In genomic region chr5:102692487-102692886, GRCm38 (mm10) we compare ENCODE assay signal across 9 mouse cellular contexts.
DNase-seq lines count a peak whose midpoint lies in the region; ATAC-seq and TF ChIP-seq lines count a peak whose summit lies in the region.
"Had no signal": no experiment of that assay in that cellular context is flagged by ENCODE, and none has a peak within 500 bp of the region (broad histone marks: within the 10 kb centered on the region; RNA-seq: fewer than 3 reads in every experiment).

No protein-coding gene starts in this region.

- intact Hi-C loops in left cerebral cortex, adult 2 months (cut with DNase I): loop anchor here (1.0 to 5.0 kb wide), 3 partner anchors 275 to 543 kb away; no protein-coding TSS in a partner anchor

- H3K4me3 ChIP-seq in intestine, postnatal 0 days (ENCODE audit: low read depth, low read length): no peak overlapping the region
- H3K4me3 ChIP-seq in intestine, embryonic 15.5 days (replicated peaks): no peak overlapping the region
- no peak overlapping the region for H3K4me3 ChIP-seq in forebrain, embryonic 16.5 days (replicated peaks; ENCODE audit: low read length)
- no peak overlapping the region for H3K4me3 ChIP-seq in left cerebral cortex, adult 2 months
- no peak overlapping the region for H3K4me3 ChIP-seq in midbrain, embryonic 13.5 days (replicated peaks)
- no peak overlapping the region for H3K4me3 ChIP-seq in stomach, postnatal 0 days (ENCODE audit: low read depth, low read length)
- H3K4me3 ChIP-seq: lung, embryonic 15.5 days had no signal

- no peaks in the 10 kb centered on the region for H3K4me1 ChIP-seq in intestine, postnatal 0 days (replicated peaks; ENCODE audit: control insufficient read depth, insufficient read depth, low read length)
- H3K4me1 ChIP-seq in intestine, embryonic 15.5 days (replicated peaks): no peaks in the 10 kb centered on the region
- no peaks in the 10 kb centered on the region for H3K4me1 ChIP-seq in forebrain, embryonic 16.5 days (replicated peaks; ENCODE audit: control insufficient read depth, insufficient read depth, low read length)
- no peaks in the 10 kb centered on the region for H3K4me1 ChIP-seq in midbrain, embryonic 13.5 days (replicated peaks)
- H3K4me1 ChIP-seq in stomach, postnatal 0 days (replicated peaks; ENCODE audit: control insufficient read depth, insufficient read depth): no peaks in the 10 kb centered on the region

- peak; percentile 94 for TF ChIP-seq CTCF in intestine, postnatal 0 days (IDR thresholded peaks at IDR 0.05; ENCODE audit: low read depth)
- peak; percentile 93 for TF ChIP-seq CTCF in left cerebral cortex, adult 2 months (IDR thresholded peaks at IDR 0.05)
- TF ChIP-seq CTCF in stomach, postnatal 0 days (IDR thresholded peaks at IDR 0.05; ENCODE audit: low read depth): peak; percentile 94

- DNase-seq in cerebellum, adult 11-12 months: peak; percentile 22
- DNase-seq in hindlimb bud, embryonic 11.5 days (ENCODE audit: extremely low spot score, low read depth, low spot score): peak; percentile 62
- peak; percentile 57 to 66 for DNase-seq in left cerebral cortex, adult 2 months (ENCODE audit: extremely low spot score in 1 of 2, low spot score in 2 of 2)
- DNase-seq in stomach, postnatal 0 days (ENCODE audit: low spot score): peak; percentile 26

- H3K27ac ChIP-seq in intestine, postnatal 0 days (ENCODE audit: low read depth, low read length): no peak overlapping the region
- no peak overlapping the region for H3K27ac ChIP-seq in intestine, embryonic 15.5 days
- no peak overlapping the region for H3K27ac ChIP-seq in forebrain, embryonic 16.5 days (ENCODE audit: low read length)
- no peak overlapping the region for H3K27ac ChIP-seq in left cerebral cortex, adult 2 months
- H3K27ac ChIP-seq in midbrain, embryonic 13.5 days: no peak overlapping the region
- no peak overlapping the region for H3K27ac ChIP-seq in stomach, postnatal 0 days (replicated peaks)
- H3K27ac ChIP-seq: lung, embryonic 15.5 days had no signal

- no peak overlapping the region for H3K4me2 ChIP-seq in intestine, postnatal 0 days (replicated peaks; ENCODE audit: low read depth)
- no peak overlapping the region for H3K4me2 ChIP-seq in intestine, embryonic 15.5 days (replicated peaks)
- H3K4me2 ChIP-seq in forebrain, embryonic 16.5 days (ENCODE audit: low read length): no peak overlapping the region
- no peak overlapping the region for H3K4me2 ChIP-seq in midbrain, embryonic 13.5 days (replicated peaks)
- H3K4me2 ChIP-seq in stomach, postnatal 0 days (replicated peaks; ENCODE audit: low read depth): no peak overlapping the region
- H3K4me2 ChIP-seq: lung, embryonic 15.5 days had no signal

- 14% methylated on average over 4 of the region's 4 CpGs for WGBS in intestine, postnatal 0 days
- WGBS in intestine, embryonic 15.5 days: 13% methylated on average over 4 of the region's 4 CpGs
- 20% methylated on average over 4 of the region's 4 CpGs for WGBS in forebrain, embryonic 16.5 days
- WGBS in midbrain, embryonic 13.5 days: 13% methylated on average over 4 of the region's 4 CpGs
- WGBS in stomach, postnatal 0 days: 12% methylated on average over 4 of the region's 4 CpGs

- H3K27me3 ChIP-seq in intestine, postnatal 0 days (replicated peaks; ENCODE audit: control insufficient read depth, insufficient read depth, low read length): no peaks in the 10 kb centered on the region
- H3K27me3 ChIP-seq in intestine, embryonic 15.5 days (replicated peaks): no peaks in the 10 kb centered on the region
- no peaks in the 10 kb centered on the region for H3K27me3 ChIP-seq in forebrain, embryonic 16.5 days (replicated peaks; ENCODE audit: control insufficient read depth, insufficient read depth, low read length)
- no peaks in the 10 kb centered on the region for H3K27me3 ChIP-seq in midbrain, embryonic 13.5 days
- no peaks in the 10 kb centered on the region for H3K27me3 ChIP-seq in stomach, postnatal 0 days (ENCODE audit: control insufficient read depth, insufficient read depth, low read length)
- H3K27me3 ChIP-seq: lung, embryonic 15.5 days had no signal

- H3K36me3 ChIP-seq in intestine, postnatal 0 days (ENCODE audit: control insufficient read depth, insufficient read depth): no peaks in the 10 kb centered on the region
- no peaks in the 10 kb centered on the region for H3K36me3 ChIP-seq in intestine, embryonic 15.5 days
- no peaks in the 10 kb centered on the region for H3K36me3 ChIP-seq in forebrain, embryonic 16.5 days (ENCODE audit: control insufficient read depth, insufficient read depth)
- H3K36me3 ChIP-seq in midbrain, embryonic 13.5 days: no peaks in the 10 kb centered on the region
- H3K36me3 ChIP-seq in stomach, postnatal 0 days (ENCODE audit: control insufficient read depth, insufficient read depth, low read length): no peaks in the 10 kb centered on the region
- H3K36me3 ChIP-seq: lung, embryonic 15.5 days had no signal

- TF ChIP-seq EP300 in stomach, postnatal 0 days (optimal IDR thresholded peaks at IDR 0.05): no peak

- no peak overlapping the region for H3K9ac ChIP-seq in intestine, postnatal 0 days (ENCODE audit: low read depth, low read length)
- no peak overlapping the region for H3K9ac ChIP-seq in intestine, embryonic 15.5 days
- H3K9ac ChIP-seq in forebrain, embryonic 16.5 days (replicated peaks; ENCODE audit: low read depth, low read length): no peak overlapping the region
- no peak overlapping the region for H3K9ac ChIP-seq in midbrain, embryonic 13.5 days (replicated peaks)
- no peak overlapping the region for H3K9ac ChIP-seq in stomach, postnatal 0 days (ENCODE audit: low read length)
- H3K9ac ChIP-seq: lung, embryonic 15.5 days had no signal

- ATAC-seq in intestine, postnatal 0 days: no peak
- ATAC-seq in intestine, embryonic 15.5 days: no peak
- peak; percentile 81 for ATAC-seq in forebrain, embryonic 16.5 days
- ATAC-seq in midbrain, embryonic 13.5 days: peak; percentile 80
- peak; percentile 69; the same call in 1 of the 2 replicates for ATAC-seq in stomach, postnatal 0 days (ENCODE audit: low FRiP score, low TSS enrichment)

- H3K9me3 ChIP-seq in intestine, postnatal 0 days (ENCODE audit: control insufficient read depth): no peaks in the 10 kb centered on the region
- H3K9me3 ChIP-seq in intestine, embryonic 15.5 days: no peaks in the 10 kb centered on the region
- no peaks in the 10 kb centered on the region for H3K9me3 ChIP-seq in forebrain, embryonic 16.5 days (ENCODE audit: control insufficient read depth, low read length)
- no peaks in the 10 kb centered on the region for H3K9me3 ChIP-seq in midbrain, embryonic 13.5 days
- no peaks in the 10 kb centered on the region for H3K9me3 ChIP-seq in stomach, postnatal 0 days (ENCODE audit: control insufficient read depth, low read length)
- H3K9me3 ChIP-seq: lung, embryonic 15.5 days had no signal

Comparison
In these comparisons a context has a peak if more than half of its experiments do, and no peak if none do; other contexts are left out.
1. ATAC-seq: peak in forebrain, embryonic 16.5 days (single experiment), midbrain, embryonic 13.5 days (single experiment) and stomach, postnatal 0 days (single experiment); none in intestine, postnatal 0 days (single experiment) and intestine, embryonic 15.5 days (single experiment).
2. Peak in every context shown above with its lines, with median percentiles within 50 percentile points of each other: CTCF ChIP-seq and DNase-seq.